Mouse (Mus musculus) megakaryocyte, adult 5-6 weeks (primary cell): Measurements from ENCODE around the gene Gm9970. TPM values are rescaled to one million over a fixed set of nuclear protein-coding genes. Genes with fewer than 3 reads are reported as not detected.
A peak's percentile ranks its signal among the peaks of the same experiment; 100 is the strongest.

Experiments
- ATAC-seq: 2 replicates; pipeline ENCODE4 v1.8.0; 2016; ENCODE audit warnings: mild to moderate bottlenecking, inconsistent platforms; ENCODE audit not compliant: poor library complexity, severe bottlenecking
- total RNA-seq, 2 experiments: library from RNA; stranded (forward) in 1 of 2; stranded (reverse) in 1 of 2; fragments of 153-499, 151-499 nt in 1 of 2; fragments of 221-1000, 200-1000 nt in 1 of 2; gene quantifications; 2 replicates each; pipeline versions ENCODE4 v1.2.3 to v1.2.4; 2015 to 2017

Gene Gm9970
- total RNA-seq (2015) (not detected in 2 replicates), total RNA-seq (2017) (not detected in 2 replicates)

DNA sequence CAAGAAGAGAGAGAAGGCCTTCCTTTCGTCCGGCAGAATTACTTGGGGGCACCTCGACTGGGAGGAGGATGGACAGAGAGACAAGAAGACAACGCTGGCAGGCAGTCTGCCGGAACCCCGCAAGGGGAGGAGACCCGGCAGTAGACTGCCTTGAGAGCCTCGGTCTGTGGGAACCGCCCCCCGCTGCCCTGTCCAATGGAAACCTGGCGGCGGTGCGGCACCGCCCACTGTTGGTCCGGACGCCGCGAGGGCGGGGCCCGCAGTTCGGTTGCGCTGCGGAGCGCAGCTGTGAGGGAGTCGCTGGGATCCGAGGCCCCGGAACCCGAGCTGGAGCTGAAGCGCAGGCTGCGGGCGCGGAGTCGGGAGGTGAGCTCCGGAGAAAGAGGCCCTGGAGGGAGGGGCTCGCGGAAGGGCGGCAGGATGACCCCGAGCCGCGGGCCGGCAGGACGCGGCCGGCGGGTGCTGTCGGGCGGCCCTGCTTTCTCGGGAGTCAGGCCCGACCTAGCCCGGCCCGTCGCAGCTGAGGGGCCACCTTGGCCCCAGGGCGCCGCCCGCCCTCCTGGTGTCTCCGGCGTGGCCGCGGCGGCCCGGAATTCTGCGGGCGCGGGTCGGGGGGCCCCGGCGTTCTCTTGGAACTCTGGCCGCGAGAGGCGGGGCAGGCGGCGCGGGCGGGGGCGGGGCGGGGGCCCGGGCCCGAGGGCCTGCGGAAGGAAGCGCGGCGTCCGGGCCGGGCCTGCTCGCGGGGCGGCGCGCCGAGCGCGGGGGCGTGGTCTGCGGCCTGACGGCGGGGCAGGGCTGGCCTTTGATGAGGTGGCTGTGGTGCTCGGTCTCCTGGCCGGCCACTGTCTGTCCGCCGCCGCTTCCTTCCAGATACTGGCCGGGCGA, at the start of gene Gm9970, which contains the start of gene Nrbp1:
TSS of gene Gm9970 (minus strand) at position 596 of the 885 bp plus-strand sequence.
TSS of gene Nrbp1 (plus strand) at position 228 of the 885 bp plus-strand sequence.
- ATAC-seq, result peak; percentile 95

GRCm38 (mm10) chr5:31289626-31290230, 48.7 kb upstream of the Gm9970 start:
- no peak for ATAC-seq

DNA sequence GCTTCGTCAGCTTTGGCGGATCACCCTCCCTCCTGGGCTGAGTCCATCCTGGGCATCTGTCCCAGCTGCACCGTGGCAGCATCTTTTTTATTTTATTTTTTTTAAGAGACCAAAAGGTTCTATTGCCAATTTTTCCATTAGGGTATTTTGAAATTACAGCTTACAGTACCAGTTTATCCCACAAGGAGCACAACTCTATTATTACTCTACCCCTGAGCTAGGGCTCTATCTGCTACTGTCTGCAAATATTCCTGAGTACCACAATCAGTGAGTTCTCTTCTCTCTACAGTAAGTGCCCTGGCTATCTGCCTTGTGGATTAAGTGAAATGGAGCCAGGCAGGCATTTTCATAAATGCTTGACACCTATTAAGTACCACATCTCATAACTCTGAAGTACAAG, 47.6 kb upstream of the Gm9970 start:
- ATAC-seq, result no peak

DNA sequence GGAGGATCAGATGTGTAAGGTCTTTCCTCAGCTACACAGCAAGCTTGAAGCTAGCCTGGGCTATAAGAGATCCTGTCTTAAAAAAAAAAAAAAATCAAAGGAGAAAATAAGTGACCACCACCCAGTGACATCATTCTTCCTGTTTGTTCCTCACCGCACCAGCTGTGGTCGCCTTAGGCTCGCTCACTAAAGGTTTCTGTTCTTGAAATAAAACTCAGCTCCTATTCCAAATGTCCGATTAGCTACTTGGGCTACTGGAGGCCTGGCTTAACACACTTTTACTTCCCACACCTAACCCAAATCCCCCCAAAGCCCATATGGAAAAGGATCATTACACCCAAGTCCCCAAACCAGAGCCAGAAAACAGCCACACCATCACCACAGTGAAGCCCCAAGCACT, 47.2 kb upstream of the Gm9970 start:
- peak; percentile 27; the same call in 1 of the 2 replicates for ATAC-seq

DNA sequence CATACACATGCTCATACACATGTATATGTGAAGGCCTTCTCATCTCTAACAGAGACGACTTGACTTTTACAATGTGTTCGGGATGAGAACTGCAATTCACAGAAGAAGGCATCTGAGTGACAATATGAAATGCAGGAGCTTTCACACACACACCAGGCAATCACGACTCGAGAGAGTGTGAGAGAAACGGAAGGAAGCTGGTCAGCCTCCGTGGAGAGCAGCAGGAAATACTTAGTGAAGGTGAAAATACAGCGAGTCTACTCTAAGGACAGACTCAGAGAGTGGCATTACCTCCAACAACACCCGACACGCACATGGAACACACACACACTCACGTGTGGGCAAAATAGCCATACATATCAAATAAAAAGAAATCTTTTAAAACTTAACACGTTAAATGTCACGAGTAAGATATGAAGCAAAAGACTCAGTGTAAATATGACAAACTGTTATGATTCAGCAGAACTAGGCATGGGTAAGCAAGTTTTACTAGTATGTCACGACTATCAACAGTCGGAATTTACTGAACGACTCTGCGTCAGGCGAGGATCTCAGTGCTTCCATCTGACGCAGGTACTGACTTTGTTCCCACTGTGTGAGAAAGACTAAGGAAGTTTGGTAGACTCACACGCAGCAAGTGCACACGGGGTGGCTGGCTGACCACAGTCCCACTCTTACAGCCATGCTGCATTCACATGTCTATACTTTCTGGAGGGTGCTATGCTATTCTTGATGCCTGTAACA, 38.4 kb upstream of the Gm9970 start:
- ATAC-seq, result no peak

DNA sequence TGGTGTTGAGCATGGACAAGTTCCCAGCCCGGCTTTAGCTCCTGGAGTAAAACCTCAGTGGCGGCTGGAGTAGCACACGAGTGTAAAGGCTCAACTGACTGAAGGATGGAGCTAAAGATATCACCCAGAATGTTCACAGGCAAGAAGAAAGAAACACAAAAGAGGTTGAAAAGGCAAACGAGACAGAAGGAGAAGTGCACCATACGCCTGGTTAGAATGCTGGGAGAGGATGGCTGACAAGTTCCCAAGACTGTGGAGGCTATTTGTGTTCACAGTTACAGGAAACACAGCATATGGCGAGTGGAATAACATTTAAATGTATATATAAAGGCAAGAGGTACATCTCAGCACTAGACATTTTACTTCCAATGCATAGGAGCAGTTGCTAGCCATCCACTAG, 32.0 kb upstream of the Gm9970 start:
- no peak for ATAC-seq

- no peak for ATAC-seq
Observed at GRCm38 (mm10) chr5:31267686-31268085, 26.7 kb upstream of the Gm9970 start.

DNA sequence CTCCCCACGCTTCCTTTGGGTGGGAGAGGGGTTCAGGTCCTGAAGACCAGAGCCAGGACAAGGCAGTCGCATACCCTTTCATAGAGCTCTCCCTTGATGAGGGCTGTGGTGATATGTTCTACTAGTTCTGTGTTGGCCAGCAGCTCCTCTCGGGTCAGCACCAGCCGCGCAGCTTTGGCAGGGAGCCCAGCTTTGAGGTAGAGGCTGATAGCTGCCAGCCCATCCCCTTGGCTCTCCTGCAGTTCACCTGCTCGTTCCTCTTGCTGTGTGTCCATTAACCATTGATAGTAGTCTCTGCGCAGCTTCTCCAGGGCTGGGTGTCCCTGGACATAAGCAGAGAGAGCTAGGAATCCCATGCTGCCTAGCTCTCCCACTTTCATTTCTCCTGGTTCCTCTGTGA, 25.1 kb upstream of the Gm9970 start:
- ATAC-seq, result no peak

DNA sequence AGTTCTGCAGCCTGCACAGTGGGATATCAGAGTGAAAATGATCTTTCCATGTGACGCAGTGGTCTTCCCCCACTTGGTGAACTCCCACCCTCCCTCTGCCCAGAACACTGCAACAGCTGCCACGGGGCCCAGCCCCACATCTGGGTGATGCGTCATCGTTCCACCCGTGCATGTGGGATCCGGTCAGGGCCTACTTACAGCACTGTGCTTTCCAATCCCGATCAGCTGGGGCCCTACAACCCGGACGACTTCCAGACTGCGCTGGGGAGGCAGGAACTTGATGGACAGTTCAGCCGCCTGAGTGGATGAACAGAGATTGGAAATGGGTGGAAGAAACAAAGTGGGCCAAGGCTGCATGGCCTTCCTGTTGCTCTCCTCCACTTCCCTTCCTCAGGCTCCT, 16.6 kb upstream of the Gm9970 start:
- ATAC-seq, result no peak

DNA sequence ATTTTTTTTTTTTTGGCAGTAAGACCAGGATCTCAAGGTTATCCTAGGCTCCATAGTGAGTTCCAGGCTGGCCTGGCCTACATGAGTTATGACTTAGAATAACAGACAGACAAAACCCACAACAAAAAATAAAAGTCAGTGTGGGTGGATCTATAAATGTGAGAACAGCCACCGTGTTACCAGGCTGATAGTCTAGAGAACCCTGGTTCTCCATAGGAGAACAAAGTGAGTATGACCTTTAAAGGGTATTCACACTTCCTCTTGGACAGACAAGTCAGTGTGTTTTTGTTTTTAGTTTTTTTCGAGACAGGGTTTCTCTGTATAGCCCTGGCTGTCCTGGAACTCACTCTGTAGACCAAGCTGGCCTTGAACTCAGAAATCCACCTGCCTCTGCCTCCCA, 14.9 kb upstream of the Gm9970 start:
- ATAC-seq, result no peak

DNA sequence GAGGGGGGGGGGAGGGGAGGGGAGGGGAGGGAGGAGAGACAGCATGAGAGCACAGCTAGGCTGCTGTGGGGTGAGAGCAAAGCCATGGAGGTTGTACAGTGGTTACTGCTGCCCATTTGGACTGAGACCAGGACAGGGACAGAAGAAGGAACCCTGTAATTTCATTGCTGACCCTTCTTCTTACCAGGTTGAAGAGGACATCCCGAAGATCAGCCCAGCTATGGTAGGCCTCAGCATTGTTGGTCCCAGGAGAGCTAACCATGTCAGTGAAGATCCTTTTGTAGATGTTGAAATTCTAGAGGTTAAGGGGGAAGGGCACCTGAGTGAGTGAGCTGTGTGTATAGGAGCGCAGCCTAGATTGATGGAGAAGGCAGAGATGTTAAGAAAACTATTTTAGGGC, 14.3 kb upstream of the Gm9970 start:
- no peak for ATAC-seq

DNA sequence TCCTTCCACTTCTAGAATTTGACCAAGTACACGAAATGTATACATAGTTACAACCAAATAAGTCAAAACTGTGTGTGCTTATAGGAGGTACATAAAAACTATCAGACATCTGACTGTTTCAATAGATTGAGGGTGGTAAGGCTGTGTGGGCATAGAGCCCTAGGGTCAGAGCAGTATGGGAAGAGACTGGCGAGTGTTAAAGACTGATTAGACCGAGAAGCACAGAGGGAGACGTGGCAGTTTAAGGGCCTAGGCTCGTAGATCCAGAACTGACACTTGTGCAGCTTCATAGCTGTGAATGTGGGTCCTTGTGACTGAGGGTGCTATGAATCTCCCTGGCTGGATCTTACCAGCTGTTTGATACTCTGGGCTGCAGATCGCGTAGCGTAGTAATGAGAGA, 13.9 kb upstream of the Gm9970 start:
- ATAC-seq, result no peak

DNA sequence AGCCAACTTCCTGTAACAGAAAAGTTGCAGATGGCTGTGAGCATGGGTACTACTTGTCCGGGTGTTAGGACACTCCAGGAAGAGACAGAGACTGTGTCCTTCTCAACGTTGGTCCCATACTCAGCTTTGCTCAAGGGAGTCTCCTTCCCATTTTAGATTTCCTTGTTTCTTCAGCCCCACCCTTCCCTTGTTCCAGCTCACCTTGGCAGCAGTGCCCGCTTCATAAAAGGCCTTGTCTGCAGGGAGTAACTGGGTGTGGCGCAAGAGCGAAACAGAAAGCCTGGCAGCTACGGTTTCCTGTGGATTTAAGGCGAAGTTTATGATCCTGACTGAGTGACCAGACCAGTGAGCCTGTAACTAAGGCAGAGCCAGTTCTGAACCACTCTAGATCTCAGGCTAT, 13.4 kb upstream of the Gm9970 start:
- ATAC-seq, result peak; percentile 39; the same call in 1 of the 2 replicates

- ATAC-seq, result peak; percentile 14; the same call in 1 of the 2 replicates
Observed at GRCm38 (mm10) chr5:31253806-31254205, 12.8 kb upstream of the Gm9970 start.

- ATAC-seq, result no peak
Observed at GRCm38 (mm10) chr5:31252795-31253545, 11.9 kb upstream of the Gm9970 start.

- ATAC-seq, result no peak
Observed at GRCm38 (mm10) chr5:31252151-31252550, 11.1 kb upstream of the Gm9970 start.

GRCm38 (mm10) chr5:31251541-31252101, 10.6 kb upstream of the Gm9970 start, which contains the start of gene Krtcap3:
Gene Krtcap3 (plus strand): TSS chr5:31251691.
- ATAC-seq, result peak; percentile 34; the same call in 1 of the 2 replicates

DNA sequence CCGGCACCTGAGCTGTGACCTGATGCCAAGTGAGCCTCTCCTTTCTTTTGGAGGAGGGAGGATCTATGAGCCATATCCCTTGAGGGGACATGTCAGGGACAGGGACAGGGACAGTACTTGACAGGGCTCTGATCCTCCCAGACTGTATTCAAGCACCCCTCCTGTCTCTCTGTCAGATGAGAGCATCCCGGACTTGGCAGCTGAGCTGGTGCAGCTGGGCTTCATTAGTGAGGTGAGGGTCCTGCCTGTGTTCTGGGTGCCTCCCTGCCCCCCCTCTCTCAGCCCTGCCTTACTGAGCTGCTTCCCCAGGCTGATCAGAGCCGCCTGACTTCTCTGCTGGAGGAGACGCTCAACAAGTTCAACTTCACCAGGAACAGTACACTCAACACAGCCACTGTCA, 9.7 kb upstream of the Gm9970 start:
- ATAC-seq, result no peak

GRCm38 (mm10) chr5:31242191-31242590, 1.2 kb upstream of the Gm9970 start:
- no peak for ATAC-seq

GRCm38 (mm10) chr5:31241522-31242034, 546 bp upstream of the Gm9970 start:
- ATAC-seq, result no peak
